Comparison of ENCODE assay signal across 14 mouse cellular contexts in the genomic region with DNA sequence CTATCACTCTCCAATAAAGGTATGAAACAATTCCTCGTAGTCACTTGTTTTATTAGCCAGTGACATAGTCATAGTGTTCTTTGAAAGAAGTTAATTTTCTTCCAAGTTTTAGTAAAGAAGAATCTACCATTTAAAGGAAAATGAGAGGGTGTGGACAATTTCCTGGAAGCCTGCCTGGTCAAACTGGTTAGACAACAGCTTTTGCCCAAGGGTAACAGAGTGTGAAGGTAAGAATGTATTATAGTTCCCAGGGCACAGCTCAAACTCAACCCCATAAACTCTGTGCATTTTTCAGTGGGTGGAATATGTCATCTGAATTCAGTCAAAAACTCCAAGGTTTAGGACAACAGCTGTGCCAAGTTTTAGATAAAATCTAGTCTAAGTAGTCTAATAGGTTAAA.
A peak's percentile ranks its signal among the peaks of the same experiment; 100 is the strongest.
DNase-seq lines count a peak whose midpoint lies in the region; ATAC-seq lines count a peak whose summit lies in the region.
"Had no signal": no experiment of that assay in that cellular context is flagged by ENCODE, and none has a peak within 500 bp of the region (broad histone marks: within the 10 kb centered on the region; RNA-seq: fewer than 3 reads in every experiment).

No protein-coding gene starts in this region.

- H3K27ac ChIP-seq in neural tube, embryonic 15.5 days (replicated peaks): no peak overlapping the region
- H3K27ac ChIP-seq: embryonic facial prominence, embryonic 12.5 days had no signal

- no peak overlapping the region for H3K4me2 ChIP-seq in neural tube, embryonic 15.5 days
- H3K4me2 ChIP-seq: embryonic facial prominence, embryonic 12.5 days had no signal

- no peaks in the 10 kb centered on the region for H3K27me3 ChIP-seq in neural tube, embryonic 15.5 days (replicated peaks)
- H3K27me3 ChIP-seq: embryonic facial prominence, embryonic 12.5 days had no signal

- H3K9ac ChIP-seq in neural tube, embryonic 15.5 days (replicated peaks): no peak overlapping the region
- H3K9ac ChIP-seq: embryonic facial prominence, embryonic 12.5 days had no signal

- no peaks in the 10 kb centered on the region for H3K9me3 ChIP-seq in neural tube, embryonic 15.5 days (replicated peaks)
- H3K9me3 ChIP-seq: embryonic facial prominence, embryonic 12.5 days had no signal

- H3K4me3 ChIP-seq in neural tube, embryonic 15.5 days (replicated peaks): no peak overlapping the region
- H3K4me3 ChIP-seq: embryonic facial prominence, embryonic 12.5 days had no signal

- peak; percentile 67 for DNase-seq in adipocyte (ENCODE audit: low spot score)
- DNase-seq in gonadal fat pad, adult 2 months (ENCODE audit: low read depth): peak; percentile 82
- peak; percentile 54 for DNase-seq in kidney, postnatal 10 days
- DNase-seq in lung, postnatal 25 days (ENCODE audit: low spot score): peak; percentile 34
- DNase-seq in cerebellum, postnatal 14 days: no peak
- no peak for DNase-seq in thymus, postnatal 10 days (ENCODE audit: low spot score in 2 of 2)
- DNase-seq: cerebellum, adult 8-10 months; heart, adult 11 months; layer of hippocampus, postnatal 36 days; retina, postnatal 1 day; thymus, postnatal 36 days had no signal

- H3K4me1 ChIP-seq in neural tube, embryonic 15.5 days: no peaks in the 10 kb centered on the region
- H3K4me1 ChIP-seq: embryonic facial prominence, embryonic 12.5 days had no signal

- 83% methylated on average over 1 of the region's 1 CpGs for WGBS in neural tube, embryonic 15.5 days

- no peaks in the 10 kb centered on the region for H3K36me3 ChIP-seq in neural tube, embryonic 15.5 days
- H3K36me3 ChIP-seq: embryonic facial prominence, embryonic 12.5 days had no signal

- ATAC-seq in neural tube, embryonic 15.5 days (ENCODE audit: low FRiP score): no peak
- ATAC-seq: forebrain, embryonic 16.5 days had no signal

Comparison
In these comparisons a context has a peak if more than half of its experiments do, and no peak if none do; other contexts are left out.
1. DNase-seq: peak in adipocyte (single experiment), gonadal fat pad, adult 2 months (single experiment), kidney, postnatal 10 days (single experiment) and lung, postnatal 25 days (single experiment); none in cerebellum, postnatal 14 days (0 of 2) and thymus, postnatal 10 days (0 of 2).